Mouse (Mus musculus): ENCODE results near the gene Cbx8.

Gene Cbx8

GRCm38 (mm10) chr11:119035094-119035685, 5.6 kb downstream of the Cbx8 start:
- DNase-seq (ENCODE audit: low read depth, low spot score) = no peak

GRCm38 (mm10) chr11:119034635-119035034, 6.1 kb downstream of the Cbx8 start:
- peak; percentile 18 for DNase-seq (ENCODE audit: low read depth, low spot score)

- DNase-seq (ENCODE audit: low read depth, low spot score) = peak; percentile 88
These were observed 6.8 kb downstream of the Cbx8 start for GRCm38 (mm10) chr11:119033874-119034558.

GRCm38 (mm10) chr11:119026203-119026602, 14.6 kb downstream of the Cbx8 start:
- DNase-seq (ENCODE audit: low read depth, low spot score) = no peak

GRCm38 (mm10) chr11:119024260-119024659, 16.5 kb downstream of the Cbx8 start:
- DNase-seq (ENCODE audit: low read depth, low spot score) = no peak

- DNase-seq (ENCODE audit: low read depth, low spot score) = no peak
These were observed 17.2 kb downstream of the Cbx8 start for GRCm38 (mm10) chr11:119023616-119023980.

- DNase-seq (ENCODE audit: low read depth, low spot score) = peak; percentile 95
These were observed 17.7 kb downstream of the Cbx8 start, which contains the start of gene Cbx2 for GRCm38 (mm10) chr11:119022895-119023615. Gene Cbx2, plus strand, starts transcription at chr11:119022962.

GRCm38 (mm10) chr11:119022068-119022894, 18.5 kb downstream of the Cbx8 start:
- no peak for DNase-seq (ENCODE audit: low read depth, low spot score)

- no peak for DNase-seq (ENCODE audit: low read depth, low spot score)
These were observed 19.6 kb downstream of the Cbx8 start for GRCm38 (mm10) chr11:119021180-119021579.

GRCm38 (mm10) chr11:119017506-119017905, 23.3 kb downstream of the Cbx8 start:
- DNase-seq (ENCODE audit: low read depth, low spot score) = no peak

GRCm38 (mm10) chr11:119014455-119014854, 26.3 kb downstream of the Cbx8 start:
- no peak for DNase-seq (ENCODE audit: low read depth, low spot score)

GRCm38 (mm10) chr11:119007461-119008456, 33.0 kb downstream of the Cbx8 start:
- DNase-seq (ENCODE audit: low read depth, low spot score) = peak; percentile 85

- DNase-seq (ENCODE audit: low read depth, low spot score) = peak; percentile 52
These were observed 34.3 kb downstream of the Cbx8 start for GRCm38 (mm10) chr11:119006462-119006861.

GRCm38 (mm10) chr11:119005547-119006275, 35.1 kb downstream of the Cbx8 start:
- DNase-seq (ENCODE audit: low read depth, low spot score) = no peak

GRCm38 (mm10) chr11:119001493-119002128, 39.2 kb downstream of the Cbx8 start:
- no peak for DNase-seq (ENCODE audit: low read depth, low spot score)

- DNase-seq (ENCODE audit: low read depth, low spot score) = peak; percentile 76
These were observed 39.9 kb downstream of the Cbx8 start for GRCm38 (mm10) chr11:119000877-119001276.

GRCm38 (mm10) chr11:118999361-118999804, 41.4 kb downstream of the Cbx8 start:
- DNase-seq (ENCODE audit: low read depth, low spot score) = peak; percentile 75

- peak; percentile 90 for DNase-seq (ENCODE audit: low read depth, low spot score)
These were observed 42.1 kb downstream of the Cbx8 start for GRCm38 (mm10) chr11:118998540-118999265.

GRCm38 (mm10) chr11:118997182-118997581, 43.6 kb downstream of the Cbx8 start:
- DNase-seq (ENCODE audit: low read depth, low spot score) = no peak

Measured in ZHBTc4 (cell line).